Mouse (Mus musculus) erythroblast, embryonic 14.5 days (primary cell): ENCODE results near the gene Anapc7. TPM values are rescaled to one million over a fixed set of nuclear protein-coding genes. Genes with fewer than 3 reads are reported as not detected.

ENCODE experiments used
- H3K27me3 ChIP-seq: 2 replicates; pipeline ENCODE4 v1.6.1; 2012; ENCODE audit warnings: inconsistent platforms; ENCODE audit not compliant: control insufficient read depth
- H3K36me3 ChIP-seq: 2 replicates; pipeline ENCODE4 v1.6.1; 2012; ENCODE audit warnings: mild to moderate bottlenecking, inconsistent platforms; ENCODE audit not compliant: control insufficient read depth
- H3K4me1 ChIP-seq: 2 replicates; pipeline ENCODE4 v1.6.1; 2012; ENCODE audit warnings: inconsistent platforms; ENCODE audit not compliant: control insufficient read depth
- H3K4me3 ChIP-seq: replicated peaks from 2 replicates; pipeline ENCODE3; 2012; ENCODE audit warnings: moderate library complexity, mild to moderate bottlenecking, inconsistent platforms
- H3K9me3 ChIP-seq: 2 replicates; pipeline ENCODE4 v1.6.1; 2012; ENCODE audit warnings: low read length, inconsistent platforms, mixed read lengths; ENCODE audit not compliant: control insufficient read depth
- GATA1 ChIP-seq: IDR thresholded peaks from 2 replicates; pipeline ENCODE4 v1.6.1; 2012; ENCODE audit warnings: low read length, inconsistent platforms, mixed read lengths
- TAL1 ChIP-seq: IDR thresholded peaks from 3 replicates; pipeline ENCODE4 v1.6.1; 2012; ENCODE audit warnings: low read length, inconsistent platforms, mixed read lengths
- polyA plus RNA-seq: library from polyadenylated mRNA; stranded (reverse); fragments of >175 nt; gene quantifications from 2 replicates; pipeline ENCODE4 v1.2.3, GENCODE M21; 2012

Gene Anapc7
- polyA plus RNA-seq, 1 experiment = 1.8 TPM

DNA sequence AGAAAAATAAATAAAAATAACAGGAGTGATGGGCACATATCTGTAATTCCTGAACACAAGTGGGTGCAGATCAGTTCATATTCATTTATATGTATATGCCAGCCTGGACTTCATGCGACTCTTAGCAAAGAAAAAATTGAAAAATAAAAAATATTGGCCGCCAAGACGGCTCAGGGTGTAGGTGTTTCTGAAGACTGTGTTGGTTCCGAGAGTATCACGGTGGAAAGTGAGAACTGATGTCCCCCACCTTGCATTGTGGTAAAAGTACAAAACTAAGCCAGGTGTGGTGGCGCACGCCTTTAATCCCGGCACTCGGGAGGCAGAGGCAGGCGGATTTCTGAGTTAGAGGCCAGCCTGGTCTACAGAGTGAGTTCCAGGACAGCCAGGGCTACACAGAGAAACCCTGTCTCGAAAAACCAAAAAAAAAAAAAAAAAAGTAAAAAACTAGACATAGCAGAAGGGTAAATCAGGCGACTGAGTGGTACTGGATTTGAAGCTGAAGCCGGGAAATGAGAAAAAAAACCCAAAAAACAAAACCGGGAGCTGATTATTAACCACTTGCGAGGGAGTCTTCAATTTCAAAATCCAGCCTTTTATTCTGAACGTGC lies 30.2 kb upstream of the Anapc7 start:
- H3K4me1 ChIP-seq = peaks cover 24% of the 10 kb centered on the region
- H3K27me3 ChIP-seq = no peaks in the 10 kb centered on the region
- H3K4me3 ChIP-seq = peak overlapping the region; percentile 95
- no peaks in the 10 kb centered on the region for H3K9me3 ChIP-seq
- no peak for TF ChIP-seq TAL1
- no peak for TF ChIP-seq GATA1
- peaks cover 26% of the 10 kb centered on the region for H3K36me3 ChIP-seq

DNA sequence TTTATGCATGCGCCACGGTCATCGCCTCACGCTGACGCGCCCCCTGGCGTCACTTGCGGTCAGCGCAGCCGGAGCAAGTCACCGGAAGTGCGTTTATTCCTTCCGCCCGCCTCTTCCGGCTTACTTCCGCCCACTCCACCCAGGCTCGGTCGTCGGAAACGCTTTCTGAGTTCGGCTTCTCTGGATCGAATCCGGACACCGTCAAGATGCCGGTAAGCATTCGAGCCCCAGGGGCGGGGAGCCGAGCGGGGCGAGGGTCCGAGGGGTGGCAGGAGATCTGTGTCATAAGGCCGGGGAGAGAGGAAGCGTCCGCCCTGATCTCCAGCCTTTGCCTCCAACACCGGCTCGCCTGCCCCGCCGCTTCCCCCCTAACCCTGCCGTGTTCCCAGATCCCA lies 29.7 kb upstream of the Anapc7 start, which contains the start of gene Arpc3:
TSS of gene Arpc3 (plus strand) at position 93 of the 395 bp plus-strand sequence.
- Histone ChIP-seq H3K27me3 (no peaks in the 10 kb centered on the region), H3K36me3 (peaks cover 30% of the 10 kb centered on the region), H3K9me3 (no peaks in the 10 kb centered on the region), H3K4me3 (peak within 1 kb of the TSS; percentile 95), H3K4me1 (peaks cover 24% of the 10 kb centered on the region)
- no peak for TF ChIP-seq TAL1
- no peak for TF ChIP-seq GATA1

DNA sequence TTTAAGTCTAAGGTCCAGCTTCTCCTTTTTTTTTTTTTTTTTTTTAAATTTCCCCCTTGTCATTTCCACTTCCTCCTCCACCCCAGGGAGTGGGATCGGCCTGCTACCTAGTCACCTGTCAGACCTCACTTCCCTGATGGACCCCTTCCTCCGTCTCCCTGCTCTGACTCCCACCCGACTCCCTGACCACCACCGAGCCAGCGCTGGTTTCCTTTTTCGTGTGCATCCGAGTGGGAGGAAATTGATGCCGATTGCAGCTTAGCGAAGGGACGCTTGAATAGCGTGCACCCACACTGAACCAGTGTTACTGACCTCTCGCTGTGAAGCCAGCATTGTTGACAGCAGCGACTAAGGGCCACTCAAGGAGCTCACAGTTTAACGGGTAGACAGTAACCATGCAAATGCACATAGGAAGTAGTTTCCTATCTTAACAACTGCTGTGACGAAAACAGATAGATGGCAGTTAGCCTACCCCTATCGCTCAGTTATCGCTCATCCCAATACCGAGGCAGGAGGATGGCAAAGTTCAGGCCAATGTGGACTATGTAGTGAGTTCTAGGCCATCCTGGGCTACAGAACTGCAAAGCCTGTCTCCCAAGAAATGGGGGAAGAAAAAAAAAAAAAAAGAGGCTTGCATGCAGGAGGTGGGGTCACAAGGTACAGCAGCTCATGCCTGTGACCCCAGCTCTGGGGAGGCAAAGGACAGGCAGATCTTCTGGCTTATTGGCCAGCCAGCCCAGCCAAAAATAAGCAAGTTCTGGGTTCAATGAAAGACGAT lies 29.1 kb upstream of the Anapc7 start:
- Histone ChIP-seq H3K27me3 (no peaks in the 10 kb centered on the region), H3K4me1 (peaks cover 26% of the 10 kb centered on the region), H3K9me3 (no peaks in the 10 kb centered on the region), H3K4me3 (peak overlapping the region; percentile 95), H3K36me3 (peaks cover 36% of the 10 kb centered on the region)
- no peak for TF ChIP-seq TAL1
- no peak for TF ChIP-seq GATA1

DNA sequence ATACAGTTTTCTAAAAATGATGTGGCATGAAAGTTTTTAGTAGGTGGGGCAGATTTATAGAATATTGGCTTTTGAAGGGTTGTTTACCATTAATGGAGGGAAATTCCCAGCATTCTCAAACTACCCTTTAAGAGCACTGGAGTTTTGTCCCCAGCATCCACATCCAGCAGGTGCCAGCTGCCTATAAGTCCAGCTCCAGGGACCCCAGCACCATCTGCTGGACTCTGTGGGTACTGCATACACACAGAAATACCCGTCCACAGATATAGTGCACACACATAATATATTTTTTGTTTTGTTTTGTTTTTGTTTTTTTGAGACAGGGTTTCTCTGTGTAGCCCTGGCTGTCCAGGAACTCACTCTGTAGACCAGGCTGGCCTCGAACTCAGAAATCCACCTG lies 27.6 kb upstream of the Anapc7 start:
- TF ChIP-seq TAL1 (no peak), GATA1 (no peak)
- no peaks in the 10 kb centered on the region for H3K27me3 ChIP-seq
- peaks cover 49% of the 10 kb centered on the region for H3K36me3 ChIP-seq
- H3K4me3 ChIP-seq = no peak overlapping the region
- no peaks in the 10 kb centered on the region for H3K9me3 ChIP-seq
- peaks cover 26% of the 10 kb centered on the region for H3K4me1 ChIP-seq

- H3K27me3 ChIP-seq = no peaks in the 10 kb centered on the region
- TF ChIP-seq GATA1 (no peak), TAL1 (no peak)
- peaks cover 22% of the 10 kb centered on the region for H3K4me1 ChIP-seq
- H3K36me3 ChIP-seq = peaks cover 64% of the 10 kb centered on the region
- no peak overlapping the region for H3K4me3 ChIP-seq
- no peaks in the 10 kb centered on the region for H3K9me3 ChIP-seq
Observed at GRCm38 (mm10) chr5:122396791-122397190, 24.7 kb upstream of the Anapc7 start.

- Histone ChIP-seq H3K36me3 (peaks cover 71% of the 10 kb centered on the region), H3K4me1 (peaks cover 18% of the 10 kb centered on the region), H3K4me3 (no peak overlapping the region), H3K27me3 (no peaks in the 10 kb centered on the region), H3K9me3 (no peaks in the 10 kb centered on the region)
- TF ChIP-seq TAL1 (no peak), GATA1 (no peak)
Observed at GRCm38 (mm10) chr5:122397495-122397894, 24.0 kb upstream of the Anapc7 start.

- peaks cover 88% of the 10 kb centered on the region for H3K36me3 ChIP-seq
Observed at GRCm38 (mm10) chr5:122399871-122400270, 21.6 kb upstream of the Anapc7 start.

GRCm38 (mm10) chr5:122400628-122401302 lies 20.7 kb upstream of the Anapc7 start:
- no peak for TF ChIP-seq TAL1
- no peak for TF ChIP-seq GATA1
- Histone ChIP-seq H3K9me3 (no peaks in the 10 kb centered on the region), H3K4me1 (peaks cover 2% of the 10 kb centered on the region), H3K4me3 (no peak overlapping the region), H3K36me3 (peaks cover 90% of the 10 kb centered on the region), H3K27me3 (no peaks in the 10 kb centered on the region)

More at GRCm38 (mm10) chr5:122399871-122400270, 21.6 kb upstream of the Anapc7 start:
- no peak overlapping the region for H3K4me3 ChIP-seq
- H3K9me3 ChIP-seq = no peaks in the 10 kb centered on the region
- H3K4me1 ChIP-seq = peaks cover 6% of the 10 kb centered on the region
- TF ChIP-seq GATA1 = no peak
- TF ChIP-seq TAL1 = no peak
- no peaks in the 10 kb centered on the region for H3K27me3 ChIP-seq

GRCm38 (mm10) chr5:122401303-122401640 lies 20.2 kb upstream of the Anapc7 start:
- Histone ChIP-seq H3K36me3 (peaks cover 95% of the 10 kb centered on the region), H3K4me3 (no peak overlapping the region), H3K4me1 (peaks cover 2% of the 10 kb centered on the region), H3K9me3 (no peaks in the 10 kb centered on the region), H3K27me3 (no peaks in the 10 kb centered on the region)
- no peak for TF ChIP-seq TAL1
- no peak for TF ChIP-seq GATA1
